Mouse (Mus musculus): ENCODE data around the gene Tmem169.

- TF ChIP-seq CTCF (IDR thresholded peaks at IDR 0.05; ENCODE audit: low read depth, low read length) (no peak), TAL1 (conservative IDR thresholded peaks at IDR 0.05; ENCODE audit: low read depth, low read length) (no peak)
Observed at GRCm38 (mm10) chr1:72326162-72326821, 42.1 kb downstream of the Tmem169 start.

Data from G1E (cell line).